Mouse (Mus musculus) myocyte (in vitro differentiated cells): ENCODE measurements at regions not wholly inside any gene's neighbourhood (a gene's known extent, or its start where the extent isn't known, plus 50 kb on each side); places are given as distances from the start of the nearest gene placed in this dataset.

Source experiments
- H3K27me3 ChIP-seq: one replicate; pipeline ENCODE4 v1.6.1; 2011; ENCODE audit not compliant: control insufficient read depth, insufficient read depth, insufficient read length
- H3K36me3 ChIP-seq: one replicate; pipeline ENCODE4 v1.6.1; 2011; ENCODE audit not compliant: control insufficient read depth, insufficient read depth
- H3K4me2 ChIP-seq: one replicate; pipeline ENCODE4 v1.6.1; 2011; ENCODE audit warnings: low read depth, control low read depth
- H3K4me3 ChIP-seq: one replicate; pipeline ENCODE4 v1.5.1; 2011; ENCODE audit warnings: mild to moderate bottlenecking, control low read depth, moderate library complexity
- H3K79me2 ChIP-seq: one replicate; pipeline ENCODE4 v1.6.1; 2011; ENCODE audit not compliant: control insufficient read depth, insufficient read depth
- H3ac ChIP-seq: one replicate; pipeline ENCODE4 v1.6.1; 2011; ENCODE audit not compliant: control insufficient read depth, insufficient read length
- CEBPB ChIP-seq: IDR thresholded peaks from 2 replicates; pipeline ENCODE4 v1.6.1; 2011; ENCODE audit warnings: mild to moderate bottlenecking, moderate library complexity; ENCODE audit not compliant: poor library complexity, insufficient read depth, severe bottlenecking
- E2F4 ChIP-seq: IDR thresholded peaks from one replicate; pipeline ENCODE4 v1.6.1; 2011; ENCODE audit warnings: mild to moderate bottlenecking, control low read depth, moderate library complexity; ENCODE audit not compliant: insufficient read depth
- MAX ChIP-seq: IDR thresholded peaks from one replicate; pipeline ENCODE4 v1.6.1; 2011; ENCODE audit warnings: low read depth, mild to moderate bottlenecking, control low read depth
- MYOD1 ChIP-seq, 3 experiments: IDR thresholded peaks; one replicate each; pipeline ENCODE4 v1.6.1; 2011; ENCODE audit warnings: control low read depth in 2 of 3, low read depth in 2 of 3, mild to moderate bottlenecking in 2 of 3, moderate library complexity in 1 of 3; ENCODE audit not compliant: insufficient read length in 2 of 3, control insufficient read depth in 1 of 3
- MYOG ChIP-seq, 3 experiments: IDR thresholded peaks; one replicate each; pipeline ENCODE4 v1.6.1; 2011; ENCODE audit warnings: control low read depth in 2 of 3, low read depth in 2 of 3, mild to moderate bottlenecking in 2 of 3; ENCODE audit not compliant: insufficient read length in 2 of 3, control insufficient read depth in 1 of 3, insufficient read depth in 1 of 3
- POLR2A ChIP-seq: IDR thresholded peaks from one replicate; pipeline ENCODE4 v1.6.1; 2011; ENCODE audit warnings: low read depth, mild to moderate bottlenecking, control low read depth, moderate library complexity; ENCODE audit not compliant: insufficient read length
- POLR2AphosphoS2 ChIP-seq: IDR thresholded peaks from one replicate; pipeline ENCODE4 v1.6.1; 2011; ENCODE audit warnings: low read depth, control low read depth; ENCODE audit not compliant: insufficient read length
- REST ChIP-seq: IDR thresholded peaks from one replicate; pipeline ENCODE4 v1.6.1; 2011; ENCODE audit warnings: mild to moderate bottlenecking, control low read depth, moderate library complexity; ENCODE audit not compliant: insufficient read depth, insufficient read length
- SRF ChIP-seq: IDR thresholded peaks from one replicate; pipeline ENCODE4 v1.6.1; 2011; ENCODE audit warnings: low read depth; ENCODE audit not compliant: control insufficient read depth, insufficient read length
- TCF12 ChIP-seq: IDR thresholded peaks from one replicate; pipeline ENCODE4 v1.6.1; 2011; ENCODE audit warnings: mild to moderate bottlenecking, control low read depth; ENCODE audit not compliant: poor library complexity, insufficient read depth, severe bottlenecking
- TCF3 ChIP-seq: IDR thresholded peaks from one replicate; pipeline ENCODE4 v1.6.1; 2011; ENCODE audit warnings: low read depth, control low read depth; ENCODE audit not compliant: insufficient read length
- USF1 ChIP-seq: IDR thresholded peaks from one replicate; pipeline ENCODE4 v1.6.1; 2011; ENCODE audit warnings: low read depth, mild to moderate bottlenecking, control low read depth, moderate library complexity

GRCm38 (mm10) chr8:86418414-86418981 is 162.0 kb downstream of the Abcc12 start:
- Histone ChIP-seq H3ac (no peak overlapping the region), H3K4me2 (no peak overlapping the region), H3K79me2 (no peaks in the 10 kb centered on the region), H3K36me3 (no peaks in the 10 kb centered on the region), H3K27me3 (no peaks in the 10 kb centered on the region), H3K4me3 (no peak overlapping the region)
- no peak for TF ChIP-seq MYOD1 (IDR thresholded peaks at IDR 0.05; ENCODE audit: control insufficient read depth in 1 of 3, insufficient read length in 2 of 3, low read depth in 2 of 3)
- no peak for TF ChIP-seq POLR2A
- TF ChIP-seq CEBPB = no peak
- TF ChIP-seq TCF3 = no peak

GRCm38 (mm10) chr8:86415208-86415607 is 165.3 kb downstream of the Abcc12 start:
- TF ChIP-seq CEBPB = no peak
- TF ChIP-seq TCF12 = no peak
- no peak for TF ChIP-seq SRF
- TF ChIP-seq POLR2A = no peak
- no peak for TF ChIP-seq POLR2AphosphoS2
- TF ChIP-seq TCF3 = no peak
- no peak for TF ChIP-seq MYOG (IDR thresholded peaks at IDR 0.05; ENCODE audit: control insufficient read depth in 1 of 3, insufficient read depth in 1 of 3, insufficient read length in 2 of 3, low read depth in 2 of 3)
- no peak for TF ChIP-seq USF1
- TF ChIP-seq MAX = no peak
- no peak for TF ChIP-seq REST
- TF ChIP-seq E2F4 = no peak
- TF ChIP-seq MYOD1 (IDR thresholded peaks at IDR 0.05; ENCODE audit: control insufficient read depth in 1 of 3, insufficient read length in 2 of 3, low read depth in 2 of 3) = no peak
- H3K27me3 ChIP-seq = no peaks in the 10 kb centered on the region
- H3K36me3 ChIP-seq = no peaks in the 10 kb centered on the region
- H3K4me2 ChIP-seq = no peak overlapping the region
- H3K4me3 ChIP-seq = no peak overlapping the region
- no peak overlapping the region for H3ac ChIP-seq
- no peaks in the 10 kb centered on the region for H3K79me2 ChIP-seq

GRCm38 (mm10) chr8:86411232-86411631 is 169.3 kb downstream of the Abcc12 start:
- Histone ChIP-seq H3K4me3 (no peak overlapping the region), H3K79me2 (no peaks in the 10 kb centered on the region), H3ac (no peak overlapping the region), H3K4me2 (no peak overlapping the region), H3K36me3 (no peaks in the 10 kb centered on the region), H3K27me3 (no peaks in the 10 kb centered on the region)
- TF ChIP-seq CEBPB (no peak), SRF (no peak), TCF12 (no peak), TCF3 (no peak), POLR2A (no peak), USF1 (no peak), MAX (no peak), POLR2AphosphoS2 (no peak), REST (no peak), MYOG (IDR thresholded peaks at IDR 0.05; ENCODE audit: control insufficient read depth in 1 of 3, insufficient read depth in 1 of 3, insufficient read length in 2 of 3, low read depth in 2 of 3) (no peak), MYOD1 (IDR thresholded peaks at IDR 0.05; ENCODE audit: control insufficient read depth in 1 of 3, insufficient read length in 2 of 3, low read depth in 2 of 3) (no peak), E2F4 (no peak)

- Histone ChIP-seq H3K4me3 (no peak overlapping the region), H3K79me2 (no peaks in the 10 kb centered on the region), H3K36me3 (no peaks in the 10 kb centered on the region), H3ac (no peak overlapping the region), H3K27me3 (no peaks in the 10 kb centered on the region), H3K4me2 (no peak overlapping the region)
- TF ChIP-seq E2F4 (no peak), SRF (no peak), TCF3 (no peak), MAX (no peak), TCF12 (no peak), POLR2A (no peak), POLR2AphosphoS2 (no peak), USF1 (no peak), MYOD1 (IDR thresholded peaks at IDR 0.05; ENCODE audit: control insufficient read depth in 1 of 3, insufficient read length in 2 of 3, low read depth in 2 of 3) (no peak), CEBPB (no peak)
Observed at GRCm38 (mm10) chr8:86406196-86406595, 174.3 kb downstream of the Abcc12 start.

GRCm38 (mm10) chr8:86403434-86403833 is 177.1 kb downstream of the Abcc12 start:
- Histone ChIP-seq H3ac (no peak overlapping the region), H3K4me2 (no peak overlapping the region), H3K27me3 (no peaks in the 10 kb centered on the region), H3K36me3 (no peaks in the 10 kb centered on the region), H3K79me2 (no peaks in the 10 kb centered on the region), H3K4me3 (no peak overlapping the region)
- no peak for TF ChIP-seq MAX
- no peak for TF ChIP-seq USF1
- TF ChIP-seq TCF12 = no peak
- no peak for TF ChIP-seq POLR2AphosphoS2
- no peak for TF ChIP-seq MYOG (IDR thresholded peaks at IDR 0.05; ENCODE audit: control insufficient read depth in 1 of 3, insufficient read depth in 1 of 3, insufficient read length in 2 of 3, low read depth in 2 of 3)
- no peak for TF ChIP-seq E2F4
- no peak for TF ChIP-seq POLR2A
- no peak for TF ChIP-seq MYOD1 (IDR thresholded peaks at IDR 0.05; ENCODE audit: control insufficient read depth in 1 of 3, insufficient read length in 2 of 3, low read depth in 2 of 3)
- no peak for TF ChIP-seq TCF3
